In the genomic region with DNA sequence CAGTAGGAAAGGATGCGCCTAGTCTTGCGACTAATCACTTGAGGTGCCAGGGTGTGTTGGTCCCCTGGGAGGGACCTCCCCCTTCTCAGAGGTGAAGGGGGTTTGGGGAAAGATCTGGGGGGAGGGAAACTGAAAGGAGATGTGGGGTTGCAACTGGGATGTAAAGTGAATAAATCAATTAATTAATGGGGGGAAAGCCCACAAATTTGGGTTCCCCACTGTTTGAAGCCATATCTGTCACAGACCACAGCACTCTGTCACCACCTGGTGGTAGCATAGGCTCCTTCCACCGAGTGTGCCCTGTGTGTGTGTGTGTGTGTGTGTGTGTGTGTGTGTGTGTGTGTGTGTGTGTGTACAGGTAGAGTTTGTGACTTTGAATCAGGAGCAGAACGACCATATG, we compare ENCODE assay signal across 10 mouse cellular contexts.
DNase-seq lines count a peak whose midpoint lies in the region; ATAC-seq and TF ChIP-seq lines count a peak whose summit lies in the region.
"Had no signal": no experiment of that assay in that cellular context is flagged by ENCODE, and none has a peak within 500 bp of the region (broad histone marks: within the 10 kb centered on the region; RNA-seq: fewer than 3 reads in every experiment).

No protein-coding gene starts in this region.

- TF ChIP-seq POLR2A in bone marrow, adult 2 months (IDR thresholded peaks at IDR 0.05; ENCODE audit: borderline replicate concordance, control insufficient read depth, low read depth, low read length), result no peak

- H3K4me2 ChIP-seq in hindbrain, embryonic 15.5 days, result no peak overlapping the region
- H3K4me2 ChIP-seq: limb, embryonic 15.5 days; stomach, embryonic 15.5 days had no signal

- no peak overlapping the region for H3K4me3 ChIP-seq in bone marrow, adult 2 months (replicated peaks; ENCODE audit: control insufficient read depth, low read depth, low read length)
- no peak overlapping the region for H3K4me3 ChIP-seq in hindbrain, embryonic 15.5 days
- H3K4me3 ChIP-seq: limb, embryonic 15.5 days; stomach, embryonic 15.5 days had no signal

- no peaks in the 10 kb centered on the region for H3K9me3 ChIP-seq in hindbrain, embryonic 15.5 days
- H3K9me3 ChIP-seq: limb, embryonic 15.5 days; stomach, embryonic 15.5 days had no signal

- no peaks in the 10 kb centered on the region for H3K27me3 ChIP-seq in hindbrain, embryonic 15.5 days
- H3K27me3 ChIP-seq: limb, embryonic 15.5 days; stomach, embryonic 15.5 days had no signal

- H3K27ac ChIP-seq in bone marrow, adult 2 months (ENCODE audit: control insufficient read depth, insufficient read depth, low read depth, low read length, poor library complexity), result no peak overlapping the region
- no peak overlapping the region for H3K27ac ChIP-seq in hindbrain, embryonic 15.5 days (replicated peaks)
- H3K27ac ChIP-seq: limb, embryonic 15.5 days; stomach, embryonic 15.5 days had no signal

- 45% methylated on average over 4 of the region's 4 CpGs for WGBS in bone marrow, adult 2 months
- WGBS in hindbrain, embryonic 15.5 days, result 54% methylated on average over 4 of the region's 4 CpGs

- no peak overlapping the region for H3K9ac ChIP-seq in hindbrain, embryonic 15.5 days
- H3K9ac ChIP-seq: limb, embryonic 15.5 days; stomach, embryonic 15.5 days had no signal

- no peaks in the 10 kb centered on the region; the same call in 1 of the 2 replicates for H3K4me1 ChIP-seq in bone marrow, adult 2 months (ENCODE audit: control insufficient read depth, insufficient read depth, low read length)
- H3K4me1 ChIP-seq in hindbrain, embryonic 15.5 days (replicated peaks), result no peaks in the 10 kb centered on the region
- H3K4me1 ChIP-seq: stomach, embryonic 15.5 days had no signal

- DNase-seq in adrenal gland, postnatal 10 days, result peak; percentile 57
- no peak for DNase-seq in adrenal gland, adult 8-10 months
- DNase-seq in left cerebral cortex, postnatal 14 days (ENCODE audit: low spot score in 2 of 2), result peak; percentile 66 to 68
- DNase-seq in left cerebral cortex, adult 8-10 months (ENCODE audit: low spot score in 2 of 2), result no peak

- ATAC-seq in hindbrain, embryonic 15.5 days (ENCODE audit: low FRiP score, low read depth), result 0 out of 2 replicates have a peak, but pooled peaks have one; percentile 56
- 0 out of 2 replicates have a peak, but pooled peaks have one; percentile 36 for ATAC-seq in neutrophil, adult 5-6 weeks (ENCODE audit: extremely low read depth, insufficient number of reproducible peaks, low FRiP score, poor library complexity, severe bottlenecking)
- ATAC-seq in megakaryocyte, adult 5-6 weeks (ENCODE audit: poor library complexity, severe bottlenecking), result no peak

- no peaks in the 10 kb centered on the region for H3K36me3 ChIP-seq in hindbrain, embryonic 15.5 days
- H3K36me3 ChIP-seq: limb, embryonic 15.5 days; stomach, embryonic 15.5 days had no signal

- intact Hi-C loops in left cerebral cortex, postnatal 14 days (cut with DNase I), result loop anchor here (10.0 kb wide), 2 partner anchors 279 to 659 kb away; no protein-coding TSS in a partner anchor

- peak; percentile 68 for TF ChIP-seq CTCF in bone marrow, adult 2 months (IDR thresholded peaks at IDR 0.05; ENCODE audit: control insufficient read depth, insufficient read depth, low read length)

Comparison
In these comparisons a context has a peak if more than half of its experiments do, and no peak if none do; other contexts are left out.
1. DNase-seq: peak in adrenal gland, postnatal 10 days (single experiment) and left cerebral cortex, postnatal 14 days (2 of 2); none in adrenal gland, adult 8-10 months (single experiment) and left cerebral cortex, adult 8-10 months (0 of 2).